Mouse (Mus musculus): Measurements from ENCODE around the gene Arhgef3. TPM values are rescaled to one million over a fixed set of nuclear protein-coding genes. Genes with fewer than 3 reads are reported as not detected.
A peak's percentile ranks its signal among the peaks of the same experiment; 100 is the strongest.

Gene Arhgef3
- polyA plus RNA-seq, 1 experiment from 2014 or later = 13.6 TPM

GRCm38 (mm10) chr14:27081536-27082275 lies 33.0 kb upstream of the Arhgef3 start:
- WGBS = 58% methylated on average over 5 of the region's 5 CpGs

GRCm38 (mm10) chr14:27085471-27085870 lies 29.2 kb upstream of the Arhgef3 start:
- Histone ChIP-seq H3K4me1 (no peaks in the 10 kb centered on the region), H3K27me3 (replicated peaks) (no peaks in the 10 kb centered on the region), H3K4me2 (no peak overlapping the region), H3K4me3 (replicated peaks) (no peak overlapping the region), H3K27ac (replicated peaks) (no peak overlapping the region), H3K36me3 (no peaks in the 10 kb centered on the region), H3K9me3 (replicated peaks) (no peaks in the 10 kb centered on the region), H3K9ac (replicated peaks) (no peak overlapping the region)
- 88% methylated on average over 5 of the region's 5 CpGs for WGBS
- no peak for ATAC-seq (ENCODE audit: low FRiP score)

More at GRCm38 (mm10) chr14:27081536-27082275, 33.0 kb upstream of the Arhgef3 start:
- Histone ChIP-seq H3K4me1 (peaks cover 7% of the 10 kb centered on the region; the same call in 1 of the 2 replicates), H3K27me3 (replicated peaks) (no peaks in the 10 kb centered on the region), H3K9ac (replicated peaks) (no peak overlapping the region), H3K9me3 (replicated peaks) (no peaks in the 10 kb centered on the region), H3K4me3 (replicated peaks) (no peak overlapping the region), H3K4me2 (no peak overlapping the region), H3K36me3 (no peaks in the 10 kb centered on the region), H3K27ac (replicated peaks) (no peak overlapping the region)
- no peak for ATAC-seq (ENCODE audit: low FRiP score)

GRCm38 (mm10) chr14:27085999-27086398 lies 28.7 kb upstream of the Arhgef3 start:
- ATAC-seq (ENCODE audit: low FRiP score) = no peak
- Histone ChIP-seq H3K36me3 (no peaks in the 10 kb centered on the region), H3K27ac (replicated peaks) (no peak overlapping the region), H3K27me3 (replicated peaks) (no peaks in the 10 kb centered on the region), H3K9me3 (replicated peaks) (no peaks in the 10 kb centered on the region), H3K4me2 (no peak overlapping the region), H3K4me1 (no peaks in the 10 kb centered on the region), H3K9ac (replicated peaks) (no peak overlapping the region), H3K4me3 (replicated peaks) (no peak overlapping the region)
- 85% methylated on average over 4 of the region's 4 CpGs for WGBS

GRCm38 (mm10) chr14:27094247-27094646 lies 20.5 kb upstream of the Arhgef3 start:
- ATAC-seq (ENCODE audit: low FRiP score) = no peak
- Histone ChIP-seq H3K27ac (replicated peaks) (no peak overlapping the region), H3K4me2 (no peak overlapping the region), H3K36me3 (no peaks in the 10 kb centered on the region), H3K9me3 (replicated peaks) (no peaks in the 10 kb centered on the region), H3K4me1 (0 out of 2 replicates have a peak, but pooled peaks cover 2% of the 10 kb centered on the region), H3K27me3 (replicated peaks) (no peaks in the 10 kb centered on the region), H3K4me3 (replicated peaks) (no peak overlapping the region), H3K9ac (replicated peaks) (no peak overlapping the region)
- WGBS = 65% methylated on average over 5 of the region's 5 CpGs

GRCm38 (mm10) chr14:27096133-27096532 lies 18.6 kb upstream of the Arhgef3 start:
- Histone ChIP-seq H3K27me3 (replicated peaks) (no peaks in the 10 kb centered on the region), H3K4me1 (0 out of 2 replicates have a peak, but pooled peaks cover 2% of the 10 kb centered on the region), H3K4me3 (replicated peaks) (no peak overlapping the region), H3K9me3 (replicated peaks) (no peaks in the 10 kb centered on the region), H3K36me3 (no peaks in the 10 kb centered on the region), H3K9ac (replicated peaks) (no peak overlapping the region), H3K27ac (replicated peaks) (no peak overlapping the region), H3K4me2 (no peak overlapping the region)
- WGBS = 64% methylated on average over 9 of the region's 9 CpGs
- ATAC-seq (ENCODE audit: low FRiP score) = no peak

GRCm38 (mm10) chr14:27096779-27097178 lies 17.9 kb upstream of the Arhgef3 start:
- Histone ChIP-seq H3K36me3 (no peaks in the 10 kb centered on the region), H3K4me3 (replicated peaks) (no peak overlapping the region), H3K4me2 (no peak overlapping the region), H3K9me3 (replicated peaks) (no peaks in the 10 kb centered on the region), H3K9ac (replicated peaks) (no peak overlapping the region), H3K4me1 (0 out of 2 replicates have a peak, but pooled peaks cover 4% of the 10 kb centered on the region), H3K27me3 (replicated peaks) (no peaks in the 10 kb centered on the region), H3K27ac (replicated peaks) (no peak overlapping the region)
- peak; percentile 68; the same call in 1 of the 2 replicates for ATAC-seq (ENCODE audit: low FRiP score)
- 3% methylated on average over 3 of the region's 3 CpGs for WGBS

GRCm38 (mm10) chr14:27101735-27102134 lies 13.0 kb upstream of the Arhgef3 start:
- Histone ChIP-seq H3K4me3 (replicated peaks) (no peak overlapping the region), H3K9ac (replicated peaks) (no peak overlapping the region), H3K27me3 (replicated peaks) (no peaks in the 10 kb centered on the region), H3K9me3 (replicated peaks) (no peaks in the 10 kb centered on the region), H3K36me3 (no peaks in the 10 kb centered on the region), H3K4me1 (peaks cover 18% of the 10 kb centered on the region), H3K27ac (replicated peaks) (no peak overlapping the region), H3K4me2 (no peak overlapping the region)
- WGBS = 49% methylated on average over 7 of the region's 7 CpGs
- ATAC-seq (ENCODE audit: low FRiP score) = no peak

GRCm38 (mm10) chr14:27102720-27103119 lies 12.0 kb upstream of the Arhgef3 start:
- Histone ChIP-seq H3K4me3 (replicated peaks) (no peak overlapping the region), H3K9me3 (replicated peaks) (no peaks in the 10 kb centered on the region), H3K36me3 (no peaks in the 10 kb centered on the region), H3K9ac (replicated peaks) (no peak overlapping the region), H3K27me3 (replicated peaks) (no peaks in the 10 kb centered on the region), H3K27ac (replicated peaks) (peak overlapping the region; percentile 52), H3K4me1 (peaks cover 18% of the 10 kb centered on the region), H3K4me2 (no peak overlapping the region)
- no peak for ATAC-seq (ENCODE audit: low FRiP score)
- WGBS = 54% methylated on average over 6 of the region's 6 CpGs

- ATAC-seq (ENCODE audit: low FRiP score) = no peak
- H3K9me3 ChIP-seq (replicated peaks) = no peaks in the 10 kb centered on the region
- no peaks in the 10 kb centered on the region for H3K27me3 ChIP-seq (replicated peaks)
- H3K9ac ChIP-seq (replicated peaks) = no peak overlapping the region
- H3K27ac ChIP-seq (replicated peaks) = no peak overlapping the region
- no peak overlapping the region for H3K4me2 ChIP-seq
- no peak overlapping the region for H3K4me3 ChIP-seq (replicated peaks)
- 58% methylated on average over 12 of the region's 12 CpGs for WGBS
- H3K4me1 ChIP-seq = peaks cover 18% of the 10 kb centered on the region
- H3K36me3 ChIP-seq = no peaks in the 10 kb centered on the region
Observed at GRCm38 (mm10) chr14:27105731-27106457, 8.8 kb upstream of the Arhgef3 start.

- H3K4me2 ChIP-seq = no peak overlapping the region
- peaks cover 3% of the 10 kb centered on the region; the same call in 1 of the 2 replicates for H3K4me1 ChIP-seq
- H3K9me3 ChIP-seq (replicated peaks) = no peaks in the 10 kb centered on the region
- H3K4me3 ChIP-seq (replicated peaks) = no peak overlapping the region
- no peak for ATAC-seq (ENCODE audit: low FRiP score)
- H3K27ac ChIP-seq (replicated peaks) = no peak overlapping the region
- H3K36me3 ChIP-seq = no peaks in the 10 kb centered on the region
- H3K27me3 ChIP-seq (replicated peaks) = peaks cover 11% of the 10 kb centered on the region
- 77% methylated on average over 6 of the region's 6 CpGs for WGBS
- no peak overlapping the region for H3K9ac ChIP-seq (replicated peaks)
Observed at GRCm38 (mm10) chr14:27108748-27109504, 5.8 kb upstream of the Arhgef3 start.

- Histone ChIP-seq H3K4me1 (peaks cover 14% of the 10 kb centered on the region), H3K36me3 (no peaks in the 10 kb centered on the region), H3K27me3 (replicated peaks) (peaks cover 40% of the 10 kb centered on the region), H3K4me3 (replicated peaks) (peak overlapping the region; percentile 52), H3K9ac (replicated peaks) (peak overlapping the region; percentile 49; the same call in 1 of the 2 replicates), H3K4me2 (peak overlapping the region; percentile 100), H3K9me3 (replicated peaks) (no peaks in the 10 kb centered on the region), H3K27ac (replicated peaks) (no peak overlapping the region)
- 17% methylated on average over 11 of the region's 11 CpGs for WGBS
- no peak for ATAC-seq (ENCODE audit: low FRiP score)
Observed at GRCm38 (mm10) chr14:27115275-27115660, 569 bp downstream of the Arhgef3 start.
